Mouse (Mus musculus): ENCODE data around the gene Fbxo2.

DNA sequence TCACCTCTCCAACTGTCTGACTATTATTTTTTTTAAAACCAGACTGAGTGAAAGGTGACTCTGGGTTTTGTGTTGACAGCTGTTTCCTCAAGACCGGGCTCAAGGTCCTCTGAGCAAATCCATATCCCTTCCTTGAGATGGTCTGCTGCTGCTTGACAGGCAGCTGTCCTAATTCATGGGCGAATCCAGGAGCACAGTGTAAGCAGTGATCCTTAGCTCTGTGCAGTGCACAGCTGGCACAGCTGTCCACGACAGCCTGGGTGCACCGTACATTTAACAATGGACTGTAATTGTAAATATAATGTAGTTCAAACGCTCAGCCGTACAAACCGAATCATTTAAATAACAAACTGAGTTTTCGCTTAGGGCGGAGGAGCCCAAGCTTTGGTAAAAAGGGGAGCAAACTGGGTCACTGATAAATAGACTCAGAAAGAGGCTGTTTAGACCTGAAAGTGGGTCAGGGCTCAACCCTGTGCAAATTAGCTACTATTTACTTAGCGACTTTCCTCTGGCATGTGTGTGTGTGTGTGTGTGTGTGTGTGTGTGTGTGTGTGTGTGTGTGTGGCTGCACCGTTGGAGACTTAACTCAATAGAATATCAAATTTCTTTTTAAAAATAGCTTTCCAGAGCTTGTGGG is 55.0 kb downstream of the Fbxo2 start:
- no peak for TF ChIP-seq CTCF (IDR thresholded peaks at IDR 0.05; ENCODE audit: borderline replicate concordance, insufficient read depth, low read depth, low read length)
- TF ChIP-seq POLR2A (IDR thresholded peaks at IDR 0.05; ENCODE audit: borderline replicate concordance, insufficient read depth, low read length) = no peak

All from cerebellum, adult 2 months (tissue).